Mouse (Mus musculus): Measurements from ENCODE around the gene Dclk3. TPM values are rescaled to one million over a fixed set of nuclear protein-coding genes. Genes with fewer than 3 reads are reported as not detected.

The Dclk3 gene
- polyA plus RNA-seq, 1 experiment from 2014 or later, result not detected

DNA sequence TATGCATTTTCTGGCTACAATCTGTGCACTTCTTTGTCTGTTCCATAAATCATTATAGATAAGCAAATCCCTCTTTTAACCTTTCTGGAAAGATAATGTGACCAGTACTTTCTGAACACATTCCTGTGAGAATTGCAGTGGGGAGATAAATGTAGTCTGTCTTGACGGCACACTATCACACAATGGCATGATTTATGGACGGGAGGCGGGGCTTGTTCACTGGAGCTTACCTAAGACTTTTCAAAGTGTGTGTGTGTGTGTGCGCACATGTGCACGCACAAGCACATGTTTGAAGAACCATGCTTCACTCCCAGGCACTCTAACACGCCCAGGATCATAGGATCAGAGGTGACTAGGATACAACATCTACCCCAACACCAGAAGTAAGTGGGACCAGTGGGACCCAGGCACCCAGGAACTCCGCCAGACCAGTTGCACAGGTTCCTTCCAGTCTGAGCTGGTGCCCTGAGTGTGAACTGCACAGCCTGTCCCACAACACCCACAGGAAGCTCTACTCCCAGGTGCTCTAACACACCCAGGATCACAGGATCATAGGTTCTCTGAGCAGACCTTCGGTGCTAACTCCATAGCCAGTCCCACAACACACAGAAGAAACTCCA is 96.7 kb downstream of the Dclk3 start:
- no peak overlapping the region for H3K4me3 ChIP-seq (ENCODE audit: inconsistent target)
- H3K79me2 ChIP-seq (ENCODE audit: inconsistent target), result no peaks in the 10 kb centered on the region
- no peaks in the 10 kb centered on the region for H3K36me3 ChIP-seq (ENCODE audit: inconsistent target)
- H3K27ac ChIP-seq, result no peak overlapping the region
- 78% methylated on average over 8 of the region's 8 CpGs for WGBS (ENCODE audit: missing documents)

Other genes starting within 250 kb of the Dclk3 start
- gene Mlh1, start 167.3 kb upstream of the Dclk3 start, polyA plus RNA-seq (2018), result 8.0 to 9.8 TPM (median 8.2 TPM) in 3 replicates
- 3.7 to 9.6 TPM (median 6.4 TPM) in 3 replicates for gene Epm2aip1, start 167.2 kb upstream of the Dclk3 start, polyA plus RNA-seq (2018)
- gene Trank1, start 127.3 kb upstream of the Dclk3 start, polyA plus RNA-seq (2018), result not detected in 3 replicates

Measured in macrophage (primary cell).